ENCODE assay signal across 9 mouse cellular contexts in genomic region chr4:132636554-132636953, GRCm38 (mm10). TPM values are rescaled to one million over a fixed set of nuclear protein-coding genes. Genes with fewer than 3 reads are reported as not detected.
DNase-seq lines count a peak whose midpoint lies in the region; ATAC-seq and TF ChIP-seq lines count a peak whose summit lies in the region.
"Had no signal": no experiment of that assay in that cellular context is flagged by ENCODE, and none has a peak within 500 bp of the region (broad histone marks: within the 10 kb centered on the region; RNA-seq: fewer than 3 reads in every experiment).

No protein-coding gene starts in this region.

- no peaks in the 10 kb centered on the region for H3K27me3 ChIP-seq in intestine, postnatal 0 days (replicated peaks; ENCODE audit: control insufficient read depth, insufficient read depth, low read length)
- H3K27me3 ChIP-seq in intestine, embryonic 16.5 days (replicated peaks; ENCODE audit: control insufficient read depth, insufficient read depth, low read length): no peaks in the 10 kb centered on the region
- H3K27me3 ChIP-seq: embryonic facial prominence, embryonic 13.5 days had no signal

- no peak overlapping the region for H3K4me3 ChIP-seq in intestine, postnatal 0 days (ENCODE audit: low read depth, low read length)
- no peak overlapping the region for H3K4me3 ChIP-seq in intestine, embryonic 16.5 days (ENCODE audit: low read length)
- H3K4me3 ChIP-seq: embryonic facial prominence, embryonic 13.5 days had no signal

- peak; percentile 78 for TF ChIP-seq CTCF in intestine, postnatal 0 days (IDR thresholded peaks at IDR 0.05; ENCODE audit: low read depth)

- DNase-seq in 3T3-L1 (ENCODE audit: low read depth, low spot score): peak; percentile 66
- peak; percentile 60 to 62 for DNase-seq in B cell, adult 2 months
- DNase-seq in natural killer cell, adult 2 months (ENCODE audit: low spot score in 2 of 2): peak; percentile 20 to 24
- DNase-seq in urinary bladder, postnatal 4 days (ENCODE audit: low spot score in 2 of 2): no peak
- DNase-seq in right cerebral cortex, adult 18-20 months: no peak

- 49% methylated on average over 4 of the region's 4 CpGs for WGBS in intestine, postnatal 0 days
- WGBS in intestine, embryonic 16.5 days: 43% methylated on average over 4 of the region's 4 CpGs

- 0 out of 2 replicates have a peak, but pooled peaks cover under 1% of the 10 kb centered on the region for H3K36me3 ChIP-seq in intestine, postnatal 0 days (ENCODE audit: control insufficient read depth, insufficient read depth)
- H3K36me3 ChIP-seq in intestine, embryonic 16.5 days (ENCODE audit: control insufficient read depth, insufficient read depth, low read length): no peaks in the 10 kb centered on the region

- no peak for ATAC-seq in intestine, postnatal 0 days
- ATAC-seq in intestine, embryonic 16.5 days: no peak
- 0 out of 2 replicates have a peak, but pooled peaks have one; percentile 34 for ATAC-seq in common myeloid progenitor, adult 5-6 weeks (replicated peaks; ENCODE audit: low read depth, poor library complexity, severe bottlenecking)

- no peak overlapping the region for H3K27ac ChIP-seq in intestine, postnatal 0 days (ENCODE audit: low read depth, low read length)
- H3K27ac ChIP-seq in intestine, embryonic 16.5 days (ENCODE audit: low read length): no peak overlapping the region
- H3K27ac ChIP-seq: embryonic facial prominence, embryonic 13.5 days had no signal

- H3K9ac ChIP-seq in intestine, postnatal 0 days (ENCODE audit: low read depth, low read length): no peak overlapping the region
- no peak overlapping the region for H3K9ac ChIP-seq in intestine, embryonic 16.5 days (ENCODE audit: low read depth, low read length)
- H3K9ac ChIP-seq: embryonic facial prominence, embryonic 13.5 days had no signal

- no peaks in the 10 kb centered on the region for H3K9me3 ChIP-seq in intestine, postnatal 0 days (ENCODE audit: control insufficient read depth)
- no peaks in the 10 kb centered on the region for H3K9me3 ChIP-seq in intestine, embryonic 16.5 days (ENCODE audit: control insufficient read depth, low read length)
- H3K9me3 ChIP-seq: embryonic facial prominence, embryonic 13.5 days had no signal

- no peaks in the 10 kb centered on the region for H3K4me1 ChIP-seq in intestine, postnatal 0 days (replicated peaks; ENCODE audit: control insufficient read depth, insufficient read depth, low read length)
- H3K4me1 ChIP-seq in intestine, embryonic 16.5 days (ENCODE audit: control insufficient read depth, insufficient read depth, low read length): peaks cover 5% of the 10 kb centered on the region

- H3K4me2 ChIP-seq in intestine, postnatal 0 days (replicated peaks; ENCODE audit: low read depth): no peak overlapping the region
- no peak overlapping the region for H3K4me2 ChIP-seq in intestine, embryonic 16.5 days (ENCODE audit: low read depth, low read length)
- H3K4me2 ChIP-seq: embryonic facial prominence, embryonic 13.5 days had no signal

RNA-seq across cellular contexts. Expression of gene Eya3, which starts 2.2 kb away (rescaled TPM):
- polyA plus RNA-seq in intestine, postnatal 0 days (2015; fragmentation: Nextera tagmentation; extraction: Ambion mirVana): 10.1 and 10.8 TPM in 2 replicates
- polyA plus RNA-seq in intestine, embryonic 16.5 days (2015; fragmentation: Nextera tagmentation; extraction: Ambion mirVana): 22.6 and 22.8 TPM in 2 replicates
- total RNA-seq in common myeloid progenitor, adult 5-6 weeks (2017): 18.3 and 35.8 TPM in 2 replicates

Comparison
In these comparisons a context has a peak if more than half of its experiments do, and no peak if none do; other contexts are left out.
1. DNase-seq: peak in 3T3-L1 (single experiment), B cell, adult 2 months (2 of 2) and natural killer cell, adult 2 months (2 of 2); none in urinary bladder, postnatal 4 days (0 of 2) and right cerebral cortex, adult 18-20 months (single experiment).